Mouse (Mus musculus) heart, adult 2 months (tissue): ENCODE data around the gene Trnp1.

ENCODE experiments used
- CTCF ChIP-seq: fragments of 200-600 bp; IDR thresholded peaks from 2 replicates; pipeline ENCODE4 v1.8.1; 2022; ENCODE audit warnings: antibody characterized with exemption, mild to moderate bottlenecking, moderate library complexity
- EP300 ChIP-seq: fragments of 200-500 bp; IDR thresholded peaks from 2 replicates; pipeline ENCODE4 v1.6.1; 2011; ENCODE audit warnings: low read depth, low read length, control low read depth; ENCODE audit not compliant: insufficient read depth
- POLR2A ChIP-seq: fragments of 200-500 bp; IDR thresholded peaks from 2 replicates; pipeline ENCODE4 v1.6.1; 2011; ENCODE audit warnings: mild to moderate bottlenecking, low read depth, low read length, control low read depth; ENCODE audit not compliant: insufficient read depth

GRCm38 (mm10) chr4:133508990-133509389 is 10.6 kb upstream of the Trnp1 start:
- TF ChIP-seq CTCF (no peak), POLR2A (no peak), EP300 (no peak)
